Mouse (Mus musculus): ENCODE measurements around the gene Tmem132d. TPM values are rescaled to one million over a fixed set of nuclear protein-coding genes. Genes with fewer than 3 reads are reported as not detected.

Gene Tmem132d
- polyA plus RNA-seq, 1 experiment from 2014 or later: 0.57 TPM

DNA sequence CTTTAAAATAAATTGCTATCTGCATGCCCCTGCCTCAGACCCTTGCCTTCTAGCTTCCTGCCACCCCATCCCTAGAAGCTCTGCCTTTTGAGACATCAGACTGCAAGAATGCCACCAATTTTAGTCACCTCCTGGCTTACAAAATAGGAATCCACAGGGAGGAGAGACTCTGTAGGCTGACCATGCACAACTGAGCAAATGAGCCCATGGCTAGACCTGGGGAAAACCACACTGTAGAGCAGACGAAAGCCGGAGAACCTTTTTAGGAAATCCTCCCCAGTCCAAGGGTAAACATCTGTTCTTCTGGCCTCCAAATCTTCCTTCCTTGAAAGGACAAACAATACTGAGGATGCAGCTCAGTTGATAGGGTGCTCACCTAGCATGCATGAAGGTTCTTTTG, 130.5 kb downstream of the Tmem132d start:
- ATAC-seq: no peak
- 71% methylated on average over 2 of the region's 2 CpGs for WGBS
- Histone ChIP-seq H3K4me2 (no peak overlapping the region), H3K4me1 (no peaks in the 10 kb centered on the region), H3K9me3 (replicated peaks) (no peaks in the 10 kb centered on the region), H3K27ac (no peak overlapping the region), H3K27me3 (no peaks in the 10 kb centered on the region), H3K4me3 (no peak overlapping the region), H3K36me3 (ENCODE audit: poor library complexity, severe bottlenecking) (no peaks in the 10 kb centered on the region), H3K9ac (no peak overlapping the region)

DNA sequence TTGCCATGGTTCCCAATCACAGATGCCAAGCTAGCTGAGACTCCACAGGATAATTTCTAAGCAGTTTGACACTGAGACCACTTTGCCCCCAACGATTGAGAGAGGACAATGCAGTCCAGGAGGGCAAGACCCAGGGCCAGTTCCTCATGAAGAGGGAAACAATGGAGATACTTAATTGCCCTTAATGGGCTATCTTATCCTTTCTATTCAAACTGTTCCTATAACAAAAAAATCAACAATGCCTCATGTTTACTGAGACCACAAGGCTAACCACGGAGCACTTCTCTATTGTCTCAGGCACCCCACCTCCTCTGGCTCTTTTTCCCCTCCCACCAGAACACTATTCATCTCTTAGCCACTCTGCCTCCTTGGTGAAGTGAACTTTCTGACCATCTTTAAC, 141.7 kb downstream of the Tmem132d start:
- 17% methylated on average over 2 of the region's 2 CpGs for WGBS
- Histone ChIP-seq H3K36me3 (ENCODE audit: poor library complexity, severe bottlenecking) (no peaks in the 10 kb centered on the region), H3K4me2 (no peak overlapping the region), H3K27ac (no peak overlapping the region), H3K9me3 (replicated peaks) (no peaks in the 10 kb centered on the region), H3K9ac (no peak overlapping the region), H3K4me1 (no peaks in the 10 kb centered on the region), H3K4me3 (no peak overlapping the region), H3K27me3 (no peaks in the 10 kb centered on the region)
- no peak for ATAC-seq

DNA sequence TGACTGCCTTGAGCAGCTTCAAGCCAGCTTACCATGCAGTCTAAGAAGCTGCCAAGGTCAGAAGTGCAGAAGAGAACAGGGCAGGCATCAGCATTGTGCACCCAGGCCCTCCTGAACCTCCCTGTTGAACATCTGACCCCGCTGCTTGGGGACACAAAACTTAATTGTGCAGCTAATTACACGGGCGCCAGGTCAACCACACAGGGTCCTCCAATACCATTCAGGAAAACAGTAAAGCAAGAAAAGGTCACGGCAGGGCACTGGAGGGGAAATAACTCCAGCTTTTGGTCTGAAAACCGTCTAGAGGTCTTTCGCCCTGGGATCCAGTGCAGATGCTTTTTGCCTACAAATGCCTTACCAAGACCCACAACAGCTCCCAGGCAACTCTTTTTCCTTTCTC, 159.6 kb downstream of the Tmem132d start:
- no peak overlapping the region for H3K4me3 ChIP-seq
- H3K4me2 ChIP-seq: no peak overlapping the region
- no peak overlapping the region for H3K27ac ChIP-seq
- ATAC-seq: no peak
- H3K9me3 ChIP-seq (replicated peaks): no peaks in the 10 kb centered on the region; the same call in 1 of the 2 replicates
- H3K4me1 ChIP-seq: no peaks in the 10 kb centered on the region
- H3K9ac ChIP-seq: no peak overlapping the region
- no peaks in the 10 kb centered on the region for H3K36me3 ChIP-seq (ENCODE audit: poor library complexity, severe bottlenecking)
- WGBS: 12% methylated on average over 6 of the region's 6 CpGs
- no peaks in the 10 kb centered on the region for H3K27me3 ChIP-seq

DNA sequence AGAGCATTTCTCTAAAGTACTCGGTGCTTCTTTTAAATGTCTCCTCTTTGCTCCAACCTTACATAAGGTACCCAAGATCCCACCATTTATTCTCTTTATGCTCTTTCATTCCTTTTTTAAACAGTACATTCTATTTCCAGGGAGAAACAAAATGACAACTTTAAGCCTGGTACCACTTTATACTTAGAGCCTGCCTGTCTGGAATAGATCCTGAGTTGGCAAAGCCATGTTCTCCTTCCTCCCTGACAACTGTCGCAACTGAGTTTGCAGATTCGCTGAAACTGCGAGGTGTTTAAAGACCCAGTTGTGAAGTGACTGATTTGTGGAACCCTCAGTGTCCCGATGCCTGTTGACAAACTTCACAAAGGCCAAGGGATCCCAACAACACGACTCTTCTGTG, 165.5 kb downstream of the Tmem132d start:
- Histone ChIP-seq H3K4me1 (no peaks in the 10 kb centered on the region), H3K4me3 (no peak overlapping the region), H3K36me3 (ENCODE audit: poor library complexity, severe bottlenecking) (no peaks in the 10 kb centered on the region), H3K27ac (no peak overlapping the region), H3K9ac (no peak overlapping the region), H3K9me3 (replicated peaks) (no peaks in the 10 kb centered on the region; the same call in 1 of the 2 replicates), H3K4me2 (no peak overlapping the region), H3K27me3 (no peaks in the 10 kb centered on the region)
- no peak for ATAC-seq
- WGBS: 94% methylated on average over 6 of the region's 6 CpGs

DNA sequence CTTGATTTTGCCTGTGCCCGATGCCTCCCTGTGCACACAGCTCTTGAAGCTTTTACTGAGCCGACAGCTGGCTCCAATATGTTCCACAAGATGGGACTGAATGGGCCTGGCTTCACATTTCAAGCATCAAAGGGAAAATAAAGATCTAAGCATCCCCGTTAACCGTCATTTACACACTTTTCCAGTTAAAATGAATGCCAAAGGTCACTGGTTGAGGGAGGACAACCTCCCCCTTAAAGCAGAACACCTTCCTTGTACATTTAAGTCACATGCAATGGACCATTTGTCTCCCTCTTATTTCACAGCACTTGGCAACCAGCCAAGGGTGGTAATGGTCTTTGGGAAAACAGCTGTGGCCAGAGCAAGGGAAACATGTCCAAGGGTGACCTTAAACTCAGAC, 188.7 kb downstream of the Tmem132d start:
- H3K27ac ChIP-seq: no peak overlapping the region
- H3K4me3 ChIP-seq: no peak overlapping the region
- no peaks in the 10 kb centered on the region for H3K27me3 ChIP-seq
- H3K4me2 ChIP-seq: no peak overlapping the region
- no peaks in the 10 kb centered on the region for H3K9me3 ChIP-seq (replicated peaks)
- no peaks in the 10 kb centered on the region for H3K4me1 ChIP-seq
- H3K36me3 ChIP-seq (ENCODE audit: poor library complexity, severe bottlenecking): no peaks in the 10 kb centered on the region
- no peak for ATAC-seq
- no peak overlapping the region for H3K9ac ChIP-seq
- 67% methylated on average over 4 of the region's 4 CpGs for WGBS

DNA sequence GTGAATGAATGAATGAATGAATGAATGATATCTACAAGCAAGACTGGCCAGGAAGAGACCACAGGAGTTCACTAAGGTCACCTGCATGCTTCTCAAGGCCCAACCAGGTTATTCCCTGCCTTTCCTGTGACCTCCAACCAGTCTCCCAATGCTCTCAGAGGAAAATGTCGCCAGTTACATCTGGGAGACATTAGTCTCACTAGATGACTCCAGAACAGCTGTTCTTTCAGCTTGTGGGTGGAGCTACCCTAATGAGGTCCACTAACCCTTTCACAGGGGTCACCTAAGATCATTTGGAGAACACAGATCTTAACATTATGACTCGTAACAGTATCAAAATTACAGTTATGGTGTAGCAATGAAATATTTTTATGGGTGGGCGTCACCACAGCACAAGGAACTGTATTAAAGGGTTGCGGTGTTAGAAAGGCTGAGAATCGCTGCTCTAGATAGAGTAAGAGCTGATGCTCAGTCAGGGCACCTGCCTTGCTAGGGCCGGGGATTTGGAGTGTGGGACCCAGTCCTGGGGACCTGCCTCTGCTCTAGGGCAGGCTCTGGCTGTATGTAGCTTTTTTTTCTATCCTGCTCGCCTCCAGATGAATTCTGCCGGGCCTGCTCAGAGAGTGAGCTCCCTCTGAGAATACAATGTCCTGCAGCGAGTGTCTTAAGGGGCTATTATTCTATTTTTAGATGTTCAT, 196.1 kb downstream of the Tmem132d start:
- 52% methylated on average over 9 of the region's 9 CpGs for WGBS
- no peaks in the 10 kb centered on the region for H3K9me3 ChIP-seq (replicated peaks)
- no peak overlapping the region for H3K4me2 ChIP-seq
- H3K27me3 ChIP-seq: no peaks in the 10 kb centered on the region
- H3K36me3 ChIP-seq (ENCODE audit: poor library complexity, severe bottlenecking): no peaks in the 10 kb centered on the region
- no peaks in the 10 kb centered on the region for H3K4me1 ChIP-seq
- H3K27ac ChIP-seq: no peak overlapping the region
- ATAC-seq: no peak
- no peak overlapping the region for H3K9ac ChIP-seq
- no peak overlapping the region for H3K4me3 ChIP-seq

DNA sequence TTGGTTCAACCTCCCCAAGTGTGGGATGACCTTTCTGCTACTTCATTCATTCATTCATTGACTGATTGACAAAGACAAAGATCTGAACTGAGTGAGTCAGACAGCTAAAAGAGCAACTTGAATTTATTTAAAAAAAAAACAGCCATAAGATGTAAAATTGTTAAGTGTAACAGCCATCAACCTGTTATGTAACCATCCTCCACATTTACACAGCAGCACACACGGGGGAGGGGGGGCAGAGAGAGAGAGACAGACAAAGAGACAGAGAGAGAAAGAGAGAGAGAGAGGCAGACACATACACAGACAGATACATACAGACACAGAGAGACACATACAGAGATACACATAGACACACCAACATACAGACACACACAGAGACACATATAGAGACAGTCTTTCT, 197.3 kb downstream of the Tmem132d start:
- Histone ChIP-seq H3K4me1 (no peaks in the 10 kb centered on the region), H3K9me3 (replicated peaks) (no peaks in the 10 kb centered on the region), H3K27ac (no peak overlapping the region), H3K4me2 (no peak overlapping the region), H3K4me3 (no peak overlapping the region), H3K9ac (no peak overlapping the region), H3K36me3 (ENCODE audit: poor library complexity, severe bottlenecking) (no peaks in the 10 kb centered on the region), H3K27me3 (no peaks in the 10 kb centered on the region)
- no peak for ATAC-seq
- WGBS: 62% methylated on average over 1 of the region's 1 CpGs

DNA sequence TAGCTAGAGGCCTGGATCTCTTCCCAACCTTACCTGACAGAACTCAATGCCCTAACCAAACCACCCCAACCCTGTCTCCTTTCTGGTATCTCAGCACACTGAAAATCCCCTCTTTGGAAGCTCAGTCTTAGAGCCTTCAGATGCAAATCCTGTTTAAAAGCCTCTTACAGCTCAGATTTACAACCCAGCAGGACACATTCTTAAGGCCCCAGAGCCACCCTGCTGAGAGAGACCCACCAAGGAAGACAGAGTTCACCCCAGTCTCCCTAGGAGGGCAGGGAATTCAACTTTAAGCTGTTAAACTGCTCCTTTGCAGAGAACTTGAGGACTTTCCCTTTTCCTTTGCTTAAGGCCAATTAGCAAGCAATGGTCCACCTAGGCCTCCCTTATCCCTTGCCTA, 199.8 kb downstream of the Tmem132d start:
- Histone ChIP-seq H3K4me2 (no peak overlapping the region), H3K27ac (no peak overlapping the region), H3K9ac (no peak overlapping the region), H3K4me1 (no peaks in the 10 kb centered on the region), H3K4me3 (no peak overlapping the region), H3K9me3 (replicated peaks) (no peaks in the 10 kb centered on the region), H3K27me3 (no peaks in the 10 kb centered on the region), H3K36me3 (ENCODE audit: poor library complexity, severe bottlenecking) (no peaks in the 10 kb centered on the region)
- ATAC-seq: no peak

DNA sequence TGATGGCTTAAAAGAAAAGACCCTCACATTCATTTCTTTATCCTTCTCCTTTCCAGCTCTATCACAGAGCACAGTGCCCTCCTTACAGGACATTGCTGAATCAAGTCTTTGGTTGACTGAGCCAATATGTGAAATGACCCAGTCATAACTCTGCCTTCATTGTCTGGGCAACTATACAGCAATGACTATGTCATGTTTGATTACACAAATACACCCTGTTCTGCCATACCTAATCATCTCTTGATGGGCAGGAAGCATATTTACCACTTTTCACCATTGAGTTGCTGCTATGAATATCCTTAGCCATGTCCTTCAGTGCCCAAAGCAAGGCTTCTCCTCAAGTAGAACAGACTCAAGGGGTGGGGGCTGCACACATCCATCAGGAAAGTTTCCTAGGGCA, 214.6 kb downstream of the Tmem132d start:
- H3K4me3 ChIP-seq: no peak overlapping the region
- ATAC-seq: no peak

DNA sequence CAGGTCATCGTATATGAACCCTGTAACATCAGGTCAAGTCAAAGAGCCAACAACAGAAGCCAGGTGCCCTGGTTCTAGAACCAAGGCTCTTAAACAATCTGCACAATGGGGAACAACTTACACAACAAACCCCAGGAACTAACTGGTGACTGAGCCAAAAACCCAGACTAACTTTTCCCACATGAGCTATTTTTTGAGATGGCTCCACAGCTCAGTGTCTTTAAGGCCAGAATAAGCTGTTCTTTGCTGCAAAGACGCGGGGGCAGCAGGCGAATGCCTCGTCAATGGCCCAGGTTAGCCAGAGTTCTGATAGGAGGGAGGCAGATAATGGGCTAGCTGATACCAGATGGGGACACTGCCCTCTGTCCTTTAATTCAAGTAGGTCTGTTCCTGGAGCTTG, 221.8 kb downstream of the Tmem132d start:
- 83% methylated on average over 5 of the region's 5 CpGs for WGBS
- Histone ChIP-seq H3K9ac (no peak overlapping the region), H3K4me2 (no peak overlapping the region), H3K27me3 (no peaks in the 10 kb centered on the region), H3K4me1 (no peaks in the 10 kb centered on the region), H3K36me3 (ENCODE audit: poor library complexity, severe bottlenecking) (no peaks in the 10 kb centered on the region), H3K27ac (no peak overlapping the region), H3K9me3 (replicated peaks) (no peaks in the 10 kb centered on the region), H3K4me3 (no peak overlapping the region)
- no peak for ATAC-seq

More for the DNA sequence above, 214.6 kb downstream of the Tmem132d start:
- no peaks in the 10 kb centered on the region for H3K4me1 ChIP-seq
- no peak overlapping the region for H3K4me2 ChIP-seq
- H3K9me3 ChIP-seq (replicated peaks): no peaks in the 10 kb centered on the region
- H3K9ac ChIP-seq: no peak overlapping the region
- H3K27ac ChIP-seq: no peak overlapping the region
- H3K36me3 ChIP-seq (ENCODE audit: poor library complexity, severe bottlenecking): no peaks in the 10 kb centered on the region
- H3K27me3 ChIP-seq: no peaks in the 10 kb centered on the region

DNA sequence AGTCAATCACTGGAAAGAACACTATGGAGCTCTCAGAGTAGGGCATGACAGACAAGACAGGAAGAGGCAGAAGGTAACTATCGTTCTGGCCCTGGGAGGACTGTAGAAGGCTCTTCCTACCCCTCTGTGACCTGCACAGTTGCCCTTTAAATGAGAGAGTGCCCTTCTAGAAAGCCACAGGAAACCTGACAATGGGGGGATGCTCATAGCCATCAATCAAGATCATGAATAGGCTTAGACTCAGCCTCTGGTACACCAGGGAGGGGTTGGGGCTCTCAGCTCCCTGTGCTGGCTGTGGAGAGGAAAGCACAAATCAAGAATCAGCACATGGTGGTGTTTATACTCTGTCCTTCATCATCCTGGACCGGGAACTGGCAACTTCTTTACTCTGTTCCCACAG, 227.2 kb downstream of the Tmem132d start:
- H3K27ac ChIP-seq: no peak overlapping the region
- H3K4me1 ChIP-seq: peaks cover 14% of the 10 kb centered on the region
- no peaks in the 10 kb centered on the region for H3K9me3 ChIP-seq (replicated peaks)
- 43% methylated on average over 2 of the region's 2 CpGs for WGBS
- no peaks in the 10 kb centered on the region for H3K36me3 ChIP-seq (ENCODE audit: poor library complexity, severe bottlenecking)
- no peak overlapping the region for H3K4me2 ChIP-seq
- ATAC-seq: no peak
- no peaks in the 10 kb centered on the region for H3K27me3 ChIP-seq
- no peak overlapping the region for H3K4me3 ChIP-seq
- no peak overlapping the region for H3K9ac ChIP-seq

DNA sequence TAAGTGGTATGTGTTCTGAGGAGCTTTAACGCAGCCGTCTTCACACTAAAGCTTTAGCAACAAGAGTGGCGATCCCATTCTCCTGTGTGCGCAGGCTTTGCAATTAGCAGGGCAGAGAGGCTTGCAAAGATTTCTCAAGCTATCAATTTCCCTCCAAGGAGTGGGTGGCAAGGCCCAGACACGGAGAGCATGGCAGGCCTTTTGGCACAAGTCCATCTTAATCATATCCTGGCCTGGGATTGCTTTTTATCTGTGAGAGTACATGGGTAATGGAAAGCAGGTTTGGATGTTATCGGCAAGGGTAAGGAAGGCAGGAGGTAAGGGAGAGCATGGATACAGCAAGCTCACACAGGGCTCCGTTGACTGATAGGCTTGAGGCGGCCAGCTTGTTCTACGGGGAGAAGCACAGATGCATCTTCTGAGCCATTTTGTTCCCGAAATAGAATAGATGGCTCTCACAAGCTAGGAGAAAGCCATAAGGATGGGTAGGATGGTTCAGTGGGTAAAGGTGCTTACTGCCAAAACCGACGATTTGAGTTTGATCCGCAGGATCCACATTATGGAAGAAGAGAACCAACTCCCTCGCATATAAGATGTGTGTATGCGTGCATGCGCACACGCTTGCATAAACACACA, 228.1 kb downstream of the Tmem132d start:
- WGBS: 69% methylated on average over 17 of the region's 17 CpGs
- Histone ChIP-seq H3K27me3 (no peaks in the 10 kb centered on the region), H3K36me3 (ENCODE audit: poor library complexity, severe bottlenecking) (no peaks in the 10 kb centered on the region), H3K4me2 (peak overlapping the region; percentile 35; the same call in 1 of the 2 replicates), H3K4me1 (peaks cover 14% of the 10 kb centered on the region), H3K9ac (0 out of 2 replicates have a peak overlapping the region, but pooled peaks have one; percentile 2), H3K27ac (peak overlapping the region; percentile 57), H3K4me3 (no peak overlapping the region), H3K9me3 (replicated peaks) (no peaks in the 10 kb centered on the region)
- ATAC-seq: no peak
